Mouse (Mus musculus): ENCODE data around the gene Fhit. TPM values are rescaled to one million over a fixed set of nuclear protein-coding genes. Genes with fewer than 3 reads are reported as not detected.
"Not testable (repeated sequence)": the region's sequence is repeated elsewhere in the genome, so short reads cannot be mapped to it uniquely, and the experiment has no call there.

Fhit gene
- polyA plus RNA-seq, 1 experiment from 2014 or later, result 1.7 TPM

DNA sequence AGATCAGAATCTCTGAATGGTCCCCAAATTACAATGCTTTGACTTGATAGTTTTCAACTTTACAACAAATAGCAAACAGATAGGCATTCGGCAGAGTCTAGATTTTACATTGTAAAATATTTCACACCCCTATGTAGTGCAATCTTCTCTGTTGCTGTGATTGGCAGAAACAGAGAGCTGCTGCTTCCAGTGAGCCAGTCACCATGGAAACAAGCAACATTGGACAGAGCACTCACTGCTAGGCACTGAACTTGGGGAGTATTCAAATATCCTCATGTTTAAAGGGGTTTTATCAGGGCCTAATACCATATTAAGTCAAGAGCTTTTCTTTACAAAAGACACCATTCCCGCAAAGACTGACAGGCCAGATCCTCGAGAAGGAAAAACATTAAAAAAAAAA, 1187.4 kb downstream of the Fhit start:
- TF ChIP-seq CTCF (IDR thresholded peaks at IDR 0.05), result no peak
- ChIA-PET POLR2A (no interaction called here), CTCF (no interaction called here)
- in situ Hi-C loops (cut with MboI; ENCODE audit: low pct_unique_long_range_greater_than_20kb), result no loop called here
- DNase-seq (ENCODE audit: low read depth, low spot score), result no peak
- no peak for ATAC-seq
- H3K27me3 ChIP-seq, result no peaks in the 10 kb centered on the region

DNA sequence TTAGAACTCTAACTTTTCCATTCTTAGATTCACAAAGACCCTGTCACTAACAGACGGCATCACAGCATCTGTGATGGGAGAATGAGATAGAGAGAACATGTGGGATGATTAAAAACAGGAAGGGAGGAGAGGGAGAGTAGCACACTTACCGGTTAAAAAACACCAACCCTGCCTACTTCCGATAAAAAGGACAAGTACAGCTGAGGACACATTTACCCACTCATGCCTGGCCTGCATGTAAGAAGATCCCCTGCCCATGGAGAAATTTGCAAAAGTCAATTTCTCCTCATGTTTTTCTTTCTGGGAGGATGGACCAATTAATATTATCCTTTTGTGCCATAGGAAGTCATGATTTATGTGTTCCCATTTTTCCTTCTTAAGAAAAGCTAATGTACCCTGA, 1198.0 kb downstream of the Fhit start:
- CTCF ChIA-PET, result no interaction called here
- in situ Hi-C loops (cut with MboI; ENCODE audit: low pct_unique_long_range_greater_than_20kb), result no loop called here
- DNase-seq (ENCODE audit: low read depth, low spot score), result no peak
- H3K27me3 ChIP-seq, result no peaks in the 10 kb centered on the region
- ATAC-seq, result no peak
- POLR2A ChIA-PET, result interaction anchor here (0.7 kb wide), 1 partner anchor 343 kb away, joined by 3 read pairs; no protein-coding TSS in a partner anchor
- no peak for TF ChIP-seq CTCF (IDR thresholded peaks at IDR 0.05)

DNA sequence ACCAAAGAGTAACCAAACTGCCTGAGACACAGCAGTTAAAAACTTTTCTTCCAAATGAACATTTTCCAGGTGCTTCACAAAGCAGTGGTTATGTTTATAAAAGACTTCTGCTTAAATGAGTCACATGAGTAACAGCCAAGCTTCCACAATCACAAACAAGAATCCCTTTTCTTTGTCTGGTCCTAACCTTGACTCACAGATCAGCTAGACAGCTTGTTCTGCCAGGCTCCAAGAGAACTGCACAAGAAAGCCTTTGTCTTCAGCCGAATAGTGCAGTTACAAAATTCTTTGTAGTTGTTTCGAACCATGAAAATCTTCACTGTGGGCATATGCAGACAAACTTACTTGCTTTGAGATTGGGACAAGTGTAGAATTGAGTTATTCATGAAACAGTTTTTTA, 1201.4 kb downstream of the Fhit start:
- H3K27me3 ChIP-seq, result no peaks in the 10 kb centered on the region
- in situ Hi-C loops (cut with MboI; ENCODE audit: low pct_unique_long_range_greater_than_20kb), result no loop called here
- ChIA-PET POLR2A (no interaction called here), CTCF (interaction anchor here (0.7 to 0.9 kb wide), 2 partner anchors 11 to 527 kb away, joined by 3 read pairs; no protein-coding TSS in a partner anchor)
- ATAC-seq (no peak), DNase-seq (ENCODE audit: low read depth, low spot score) (peak; percentile 2)
- no peak for TF ChIP-seq CTCF (IDR thresholded peaks at IDR 0.05)

DNA sequence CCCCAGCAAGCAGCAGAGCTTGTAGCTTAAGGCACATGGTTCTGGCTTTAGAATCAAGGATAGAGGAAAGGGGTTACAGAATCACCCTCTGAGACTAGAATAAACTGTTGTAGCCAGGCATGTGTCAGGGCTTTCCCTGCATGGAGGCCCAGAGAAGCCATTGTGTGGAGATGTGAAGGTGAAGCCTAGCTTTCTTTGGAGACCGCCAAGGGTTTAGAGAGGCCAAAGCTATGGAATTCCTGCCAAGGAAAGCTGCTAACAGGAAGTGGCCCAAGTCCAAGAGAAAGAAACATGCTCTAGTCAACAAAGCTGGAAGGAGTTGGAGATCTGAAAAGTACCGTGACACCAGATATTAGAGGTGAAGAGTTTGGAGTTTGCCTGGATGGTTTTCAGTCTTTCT, 1262.3 kb downstream of the Fhit start:
- TF ChIP-seq CTCF (IDR thresholded peaks at IDR 0.05), result no peak
- ATAC-seq (no peak), DNase-seq (ENCODE audit: low read depth, low spot score) (no peak)
- H3K27me3 ChIP-seq, result peaks cover 4% of the 10 kb centered on the region
- CTCF ChIA-PET, result interaction anchor here (1.3 kb wide), 1 partner anchor 8 kb away, joined by 3 read pairs; no protein-coding TSS in a partner anchor
- in situ Hi-C loops (cut with MboI; ENCODE audit: low pct_unique_long_range_greater_than_20kb), result no loop called here
- POLR2A ChIA-PET, result no interaction called here

DNA sequence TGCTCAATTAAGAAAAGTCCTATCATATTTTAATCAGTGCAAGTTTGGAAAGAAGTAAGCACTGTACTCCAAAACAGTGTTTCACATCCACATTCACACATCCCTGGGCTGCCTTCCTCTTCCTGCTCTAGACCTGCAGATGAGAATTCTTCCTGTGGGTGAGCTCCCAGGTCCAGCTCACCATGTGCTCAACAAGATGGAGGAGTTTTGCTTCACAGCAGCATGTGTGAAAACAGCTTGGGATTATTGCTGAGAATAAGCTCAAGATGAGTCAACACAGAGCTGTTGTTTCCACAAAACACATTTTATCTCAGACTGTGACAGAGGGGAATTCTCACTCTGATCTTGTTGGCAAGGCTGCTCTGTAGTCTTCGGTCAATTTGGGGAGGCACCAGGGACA, 1265.3 kb downstream of the Fhit start:
- DNase-seq (ENCODE audit: low read depth, low spot score) (no peak), ATAC-seq (no peak)
- in situ Hi-C loops (cut with MboI; ENCODE audit: low pct_unique_long_range_greater_than_20kb), result no loop called here
- ChIA-PET POLR2A (no interaction called here), CTCF (interaction anchor here (2.1 kb wide), 1 partner anchor 12 kb away, joined by 5 read pairs; no protein-coding TSS in a partner anchor)
- H3K27me3 ChIP-seq, result no peaks in the 10 kb centered on the region
- no peak for TF ChIP-seq CTCF (IDR thresholded peaks at IDR 0.05)

DNA sequence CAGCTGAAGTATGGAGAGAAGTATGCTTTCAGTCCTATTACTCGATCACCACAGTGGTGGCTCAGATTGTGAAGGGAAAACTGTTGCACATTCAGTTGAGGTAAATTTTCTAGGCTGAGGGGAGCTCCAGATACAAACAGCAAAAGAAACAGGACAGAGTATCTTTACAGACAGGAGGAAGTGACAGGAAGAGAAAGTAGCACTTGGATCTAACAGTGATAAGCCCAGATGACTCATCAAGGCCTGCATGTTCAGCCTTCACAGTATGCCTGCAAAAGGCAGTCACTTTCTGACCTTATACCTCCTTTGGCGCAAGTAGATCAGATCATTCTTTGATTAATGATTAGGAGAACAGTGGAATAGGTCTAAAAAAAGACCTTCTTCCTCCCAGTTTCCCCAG, 1309.8 kb downstream of the Fhit start:
- ChIA-PET POLR2A (no interaction called here), CTCF (no interaction called here)
- in situ Hi-C loops (cut with MboI; ENCODE audit: low pct_unique_long_range_greater_than_20kb), result no loop called here
- H3K27me3 ChIP-seq, result no peaks in the 10 kb centered on the region
- no peak for TF ChIP-seq CTCF (IDR thresholded peaks at IDR 0.05)
- DNase-seq (ENCODE audit: low read depth, low spot score) (no peak), ATAC-seq (no peak)

GRCm38 (mm10) chr14:9832290-9832689, 1329.5 kb downstream of the Fhit start:
- ChIA-PET CTCF (no interaction called here), POLR2A (no interaction called here)
- in situ Hi-C loops (cut with MboI; ENCODE audit: low pct_unique_long_range_greater_than_20kb), result no loop called here
- no peak for TF ChIP-seq CTCF (IDR thresholded peaks at IDR 0.05)
- no peak for ATAC-seq
- no peak for DNase-seq (ENCODE audit: low read depth, low spot score)
- H3K27me3 ChIP-seq, result no peaks in the 10 kb centered on the region

- in situ Hi-C loops (cut with MboI; ENCODE audit: low pct_unique_long_range_greater_than_20kb); POLR2A ChIA-PET; DNase-seq (ENCODE audit: low read depth, low spot score); H3K27me3 ChIP-seq; CTCF ChIA-PET: not testable (repeated sequence)
- ATAC-seq, result peak; percentile 90
Measured at GRCm38 (mm10) chr14:9828699-9829240, 1333.1 kb downstream of the Fhit start.

DNA sequence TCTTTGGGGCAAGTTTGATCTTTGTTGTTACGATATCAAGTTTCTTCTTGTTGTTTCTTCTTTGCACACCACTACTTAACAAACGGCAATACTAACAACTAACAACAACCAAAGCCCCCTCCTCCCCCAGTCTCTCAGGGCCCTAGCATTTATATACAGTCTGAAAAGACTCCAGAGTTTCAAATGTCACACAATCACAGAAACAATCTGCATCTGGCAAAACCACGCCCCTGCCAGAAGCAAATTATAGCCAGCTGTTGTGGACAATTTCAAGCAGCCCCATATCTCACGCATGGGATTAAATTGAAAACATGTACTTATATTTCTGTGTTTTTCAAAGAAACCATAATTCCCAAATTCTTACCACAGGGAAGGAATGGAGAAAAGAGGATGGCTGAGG, 1345.9 kb downstream of the Fhit start:
- H3K27me3 ChIP-seq, result no peaks in the 10 kb centered on the region
- ATAC-seq (no peak), DNase-seq (ENCODE audit: low read depth, low spot score) (no peak)
- POLR2A ChIA-PET, result no interaction called here
- TF ChIP-seq CTCF (IDR thresholded peaks at IDR 0.05), result no peak
- in situ Hi-C loops (cut with MboI; ENCODE audit: low pct_unique_long_range_greater_than_20kb), result no loop called here
- CTCF ChIA-PET, result no interaction called here

- CTCF ChIA-PET, result no interaction called here
- in situ Hi-C loops (cut with MboI; ENCODE audit: low pct_unique_long_range_greater_than_20kb), result no loop called here
- POLR2A ChIA-PET, result interaction anchor here (0.6 kb wide), 1 partner anchor 263 kb away, joined by 3 read pairs; no protein-coding TSS in a partner anchor
- H3K27me3 ChIP-seq, result peaks cover 4% of the 10 kb centered on the region
- DNase-seq (ENCODE audit: low read depth, low spot score) (no peak), ATAC-seq (no peak)
- TF ChIP-seq CTCF (IDR thresholded peaks at IDR 0.05), result no peak
Measured at GRCm38 (mm10) chr14:9811847-9812321, 1350.0 kb downstream of the Fhit start.

- peaks cover 4% of the 10 kb centered on the region for H3K27me3 ChIP-seq
- DNase-seq (ENCODE audit: low read depth, low spot score) (no peak), ATAC-seq (no peak)
- ChIA-PET POLR2A (interaction anchor here (0.6 kb wide), 1 partner anchor 263 kb away, joined by 3 read pairs; no protein-coding TSS in a partner anchor), CTCF (interaction anchor here (0.9 kb wide), 1 partner anchor 18 kb away, joined by 3 read pairs; no protein-coding TSS in a partner anchor)
- in situ Hi-C loops (cut with MboI; ENCODE audit: low pct_unique_long_range_greater_than_20kb), result no loop called here
- no peak for TF ChIP-seq CTCF (IDR thresholded peaks at IDR 0.05)
Measured at GRCm38 (mm10) chr14:9811177-9811846, 1350.5 kb downstream of the Fhit start.

Data from Patski (cell line).